In genomic region chr14:22335101-22335820, GRCm38 (mm10) we compare ENCODE assay signal across 15 mouse cellular contexts.
"Had no signal": no experiment of that assay in that cellular context is flagged by ENCODE, and none has a peak within 500 bp of the region (broad histone marks: within the 10 kb centered on the region; RNA-seq: fewer than 3 reads in every experiment).

No protein-coding gene starts in this region.

- H3K4me3 ChIP-seq: intestine, embryonic 15.5 days; limb, embryonic 10.5 days; liver, embryonic 15.5 days; midbrain, embryonic 12.5 days; neural tube, embryonic 13.5 days; stomach, embryonic 15.5 days had no signal

- H3K27ac ChIP-seq: intestine, embryonic 15.5 days; limb, embryonic 10.5 days; liver, embryonic 15.5 days; macrophage; midbrain, embryonic 12.5 days; neural tube, embryonic 13.5 days; stomach, embryonic 15.5 days had no signal

- H3K36me3 ChIP-seq: intestine, embryonic 15.5 days; limb, embryonic 10.5 days; liver, embryonic 15.5 days; midbrain, embryonic 12.5 days; neural tube, embryonic 13.5 days; stomach, embryonic 15.5 days had no signal

- ATAC-seq: intestine, embryonic 15.5 days; midbrain, embryonic 16.5 days had no signal

- DNase-seq: lung, embryonic 14.5 days; lung, postnatal 14 days; retina, postnatal 1 day; right cerebral cortex, postnatal 4 days; thymus, adult 2 months; thymus, postnatal 25 days had no signal

- H3K4me2 ChIP-seq: intestine, embryonic 15.5 days; liver, embryonic 11.5 days; liver, embryonic 15.5 days; lung, embryonic 14.5 days; midbrain, embryonic 12.5 days; neural tube, embryonic 13.5 days; stomach, embryonic 15.5 days had no signal

- H3K9me3 ChIP-seq: intestine, embryonic 15.5 days; limb, embryonic 10.5 days; liver, embryonic 15.5 days; midbrain, embryonic 12.5 days; neural tube, embryonic 13.5 days; stomach, embryonic 15.5 days had no signal

- H3K4me1 ChIP-seq: intestine, embryonic 15.5 days; limb, embryonic 10.5 days; liver, embryonic 15.5 days; stomach, embryonic 15.5 days had no signal

- H3K27me3 ChIP-seq: intestine, embryonic 15.5 days; liver, embryonic 15.5 days; neural tube, embryonic 13.5 days; stomach, embryonic 15.5 days had no signal

- H3K9ac ChIP-seq: intestine, embryonic 15.5 days; liver, embryonic 15.5 days; lung, embryonic 14.5 days; midbrain, embryonic 12.5 days; neural tube, embryonic 13.5 days; stomach, embryonic 15.5 days had no signal
